Mouse (Mus musculus) hindbrain, embryonic 10.5 days (tissue): ENCODE measurements around the gene Adamtsl1. TPM values are rescaled to one million over a fixed set of nuclear protein-coding genes. Genes with fewer than 3 reads are reported as not detected.
A peak's percentile ranks its signal among the peaks of the same experiment; 100 is the strongest.

Experiments used
- DNase-seq: peaks from one replicate; pipeline ENCODE4 v3.0.0-alpha.2; 2017; ENCODE audit warnings: low spot score
- H3K27ac ChIP-seq: fragments of 300-500 bp; sonication (generic); 2 replicates; pipeline ENCODE4 v1.5.1; 2016; ENCODE audit warnings: mild to moderate bottlenecking, moderate library complexity
- H3K27me3 ChIP-seq: fragments of 300-500 bp; sonication (generic); 2 replicates; pipeline ENCODE4 v1.6.1; 2016; ENCODE audit warnings: mild to moderate bottlenecking; ENCODE audit not compliant: poor library complexity, insufficient read depth, severe bottlenecking
- H3K36me3 ChIP-seq: fragments of 300-500 bp; sonication (generic); 2 replicates; pipeline ENCODE4 v1.6.1; 2016; ENCODE audit warnings: mild to moderate bottlenecking, moderate library complexity
- H3K4me1 ChIP-seq: fragments of 300-500 bp; sonication (generic); replicated peaks from 2 replicates; pipeline ENCODE4 v1.6.1; 2016; ENCODE audit warnings: mild to moderate bottlenecking
- H3K4me3 ChIP-seq: fragments of 300-500 bp; sonication (generic); 2 replicates; pipeline ENCODE4 v1.5.1; 2016; ENCODE audit warnings: mild to moderate bottlenecking, moderate library complexity
- H3K9me3 ChIP-seq: fragments of 300-500 bp; sonication (generic); 2 replicates; pipeline ENCODE4 v1.6.1; 2016; ENCODE audit warnings: mild to moderate bottlenecking, moderate library complexity
- WGBS: fragments of 180-500 bp; shearing (Covaris S2); methylation state at CpG from one replicate; pipeline ENCODE4 v1.1.7; 2016; 5-methylcytosine and 5-hydroxymethylcytosine counted together
- polyA plus RNA-seq: library from polyadenylated mRNA; unstranded; fragments of >200 nt; fragmentation: Nextera tagmentation; extraction: Ambion mirVana; gene quantifications from 2 replicates; pipeline ENCODE4 v1.2.1, GENCODE M21; 2016

The Adamtsl1 gene
- polyA plus RNA-seq, 1 experiment from 2014 or later, result 6.2 TPM

GRCm38 (mm10) chr4:85976188-85976587 is 462.2 kb downstream of the Adamtsl1 start:
- Histone ChIP-seq H3K36me3 (no peaks in the 10 kb centered on the region), H3K4me3 (no peak overlapping the region), H3K27me3 (no peaks in the 10 kb centered on the region), H3K9me3 (no peaks in the 10 kb centered on the region), H3K4me1 (no peaks in the 10 kb centered on the region), H3K27ac (no peak overlapping the region)
- DNase-seq, result no peak
- whole genome bisulfite sequencing, result 86% methylated on average over 3 of the region's 3 CpGs

DNA sequence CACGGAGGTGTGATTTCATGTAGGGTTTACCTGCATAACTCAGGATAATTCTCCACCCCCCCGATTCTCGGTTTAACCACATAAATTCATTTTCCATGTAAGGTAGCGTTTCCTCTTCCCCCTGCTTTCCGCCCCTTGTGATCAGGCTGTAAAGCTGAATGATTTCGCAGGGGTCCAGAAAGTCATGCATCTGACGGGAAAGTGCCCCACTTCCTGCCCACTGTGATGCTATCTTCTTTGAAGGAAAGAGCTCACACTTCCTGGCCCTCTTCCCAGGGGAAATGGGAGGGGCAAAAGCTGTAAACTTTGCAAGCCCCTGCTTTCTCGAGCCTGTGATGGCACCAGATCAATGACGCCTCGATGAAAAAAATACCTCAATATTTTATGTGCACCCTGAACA is 465.2 kb downstream of the Adamtsl1 start:
- Histone ChIP-seq H3K4me1 (no peaks in the 10 kb centered on the region), H3K4me3 (no peak overlapping the region), H3K27me3 (no peaks in the 10 kb centered on the region), H3K36me3 (no peaks in the 10 kb centered on the region), H3K27ac (no peak overlapping the region), H3K9me3 (no peaks in the 10 kb centered on the region)
- WGBS, result 79% methylated on average over 10 of the region's 10 CpGs
- no peak for DNase-seq

GRCm38 (mm10) chr4:86006596-86006995 is 492.6 kb downstream of the Adamtsl1 start:
- 0 out of 2 replicates have a peak, but pooled peaks cover 4% of the 10 kb centered on the region for H3K4me1 ChIP-seq
- no peak for DNase-seq
- no peaks in the 10 kb centered on the region for H3K36me3 ChIP-seq
- 58% methylated on average over 5 of the region's 5 CpGs for WGBS
- no peaks in the 10 kb centered on the region for H3K27me3 ChIP-seq
- no peak overlapping the region for H3K27ac ChIP-seq
- no peaks in the 10 kb centered on the region for H3K9me3 ChIP-seq
- no peak overlapping the region for H3K4me3 ChIP-seq

- WGBS, result 91% methylated on average over 3 of the region's 3 CpGs
- H3K27me3 ChIP-seq, result no peaks in the 10 kb centered on the region
- H3K4me1 ChIP-seq, result no peaks in the 10 kb centered on the region
- no peak for DNase-seq
- H3K4me3 ChIP-seq, result no peak overlapping the region
- H3K27ac ChIP-seq, result no peak overlapping the region
- H3K36me3 ChIP-seq, result no peaks in the 10 kb centered on the region
- H3K9me3 ChIP-seq, result no peaks in the 10 kb centered on the region
Measured at GRCm38 (mm10) chr4:86013640-86014039, 499.7 kb downstream of the Adamtsl1 start.

DNA sequence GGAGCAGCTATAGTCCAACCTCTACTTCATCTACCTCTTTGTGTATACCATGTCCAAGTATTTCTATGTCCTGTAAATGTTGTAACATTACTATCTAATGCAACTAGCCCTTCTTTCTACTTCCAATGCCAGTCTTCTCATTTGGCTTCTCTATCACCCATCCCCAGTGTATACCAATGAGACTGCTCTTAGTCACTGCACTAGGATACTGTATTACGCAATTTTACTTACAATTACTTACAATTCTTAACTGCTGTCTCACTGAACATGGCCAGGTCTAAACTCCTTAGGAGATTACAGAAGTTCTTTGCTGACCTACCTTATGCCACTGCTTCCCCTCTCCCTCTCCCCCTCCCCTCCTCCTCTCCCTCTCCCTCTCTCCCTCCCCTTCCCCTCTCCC is 505.0 kb downstream of the Adamtsl1 start:
- no peak for DNase-seq
- WGBS, result 98% methylated on average over 1 of the region's 1 CpGs
- H3K4me1 ChIP-seq, result peaks cover 16% of the 10 kb centered on the region
- H3K27me3 ChIP-seq, result no peaks in the 10 kb centered on the region
- H3K36me3 ChIP-seq, result no peaks in the 10 kb centered on the region
- H3K9me3 ChIP-seq, result no peaks in the 10 kb centered on the region
- no peak overlapping the region for H3K4me3 ChIP-seq
- H3K27ac ChIP-seq, result no peak overlapping the region

- DNase-seq, result no peak
- Histone ChIP-seq H3K27me3 (no peaks in the 10 kb centered on the region), H3K4me1 (peaks cover 16% of the 10 kb centered on the region), H3K36me3 (no peaks in the 10 kb centered on the region), H3K9me3 (no peaks in the 10 kb centered on the region), H3K4me3 (no peak overlapping the region), H3K27ac (peak overlapping the region; percentile 40; the same call in 1 of the 2 replicates)
- WGBS, result 53% methylated on average over 4 of the region's 4 CpGs
Measured at GRCm38 (mm10) chr4:86019586-86019985, 505.6 kb downstream of the Adamtsl1 start.

GRCm38 (mm10) chr4:86020372-86021090 is 506.6 kb downstream of the Adamtsl1 start:
- Histone ChIP-seq H3K4me3 (no peak overlapping the region), H3K27ac (peak overlapping the region; percentile 78), H3K4me1 (peaks cover 16% of the 10 kb centered on the region), H3K36me3 (no peaks in the 10 kb centered on the region), H3K27me3 (no peaks in the 10 kb centered on the region), H3K9me3 (no peaks in the 10 kb centered on the region)
- peak; percentile 49 for DNase-seq
- WGBS, result 28% methylated on average over 10 of the region's 10 CpGs

- 64% methylated on average over 8 of the region's 8 CpGs for WGBS
- Histone ChIP-seq H3K9me3 (no peaks in the 10 kb centered on the region), H3K4me1 (peaks cover 13% of the 10 kb centered on the region), H3K4me3 (no peak overlapping the region), H3K27me3 (no peaks in the 10 kb centered on the region), H3K36me3 (no peaks in the 10 kb centered on the region), H3K27ac (no peak overlapping the region)
- no peak for DNase-seq
Measured at GRCm38 (mm10) chr4:86024573-86025160, 510.7 kb downstream of the Adamtsl1 start.

GRCm38 (mm10) chr4:86029486-86029885 is 515.5 kb downstream of the Adamtsl1 start:
- H3K27ac ChIP-seq, result no peak overlapping the region
- no peaks in the 10 kb centered on the region for H3K9me3 ChIP-seq
- H3K4me3 ChIP-seq, result no peak overlapping the region
- 87% methylated on average over 6 of the region's 6 CpGs for WGBS
- H3K36me3 ChIP-seq, result no peaks in the 10 kb centered on the region
- H3K27me3 ChIP-seq, result no peaks in the 10 kb centered on the region
- H3K4me1 ChIP-seq, result peaks cover 11% of the 10 kb centered on the region
- DNase-seq, result no peak

- DNase-seq, result no peak
- Histone ChIP-seq H3K27me3 (no peaks in the 10 kb centered on the region), H3K27ac (no peak overlapping the region), H3K4me3 (no peak overlapping the region), H3K4me1 (peaks cover 11% of the 10 kb centered on the region), H3K9me3 (no peaks in the 10 kb centered on the region), H3K36me3 (no peaks in the 10 kb centered on the region)
- whole genome bisulfite sequencing, result 66% methylated on average over 3 of the region's 3 CpGs
Measured at GRCm38 (mm10) chr4:86030208-86030607, 516.2 kb downstream of the Adamtsl1 start.

GRCm38 (mm10) chr4:86031041-86031440 is 517.1 kb downstream of the Adamtsl1 start:
- no peak for DNase-seq
- Histone ChIP-seq H3K27ac (no peak overlapping the region), H3K9me3 (no peaks in the 10 kb centered on the region), H3K4me3 (no peak overlapping the region), H3K36me3 (no peaks in the 10 kb centered on the region), H3K27me3 (no peaks in the 10 kb centered on the region), H3K4me1 (peaks cover 11% of the 10 kb centered on the region)
- 16% methylated on average over 8 of the region's 8 CpGs for WGBS

DNA sequence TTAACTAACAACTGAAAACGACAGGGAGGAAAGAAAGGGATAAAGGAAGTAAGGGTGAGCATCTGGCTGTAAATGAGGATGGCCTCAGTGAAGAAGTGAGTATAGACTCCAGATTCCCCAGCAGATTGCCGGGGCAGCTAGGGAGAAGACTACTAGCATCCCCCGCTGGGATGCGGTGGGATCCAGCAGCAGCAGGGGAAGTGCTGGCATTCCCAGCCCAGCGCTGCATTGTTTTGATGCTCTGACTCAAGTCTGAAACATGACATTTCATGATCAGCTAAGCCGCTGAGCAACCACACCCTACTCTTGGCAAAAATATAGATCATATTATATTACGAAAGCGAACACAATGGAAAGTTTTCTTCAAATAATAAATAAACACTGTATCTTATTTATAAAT is 526.9 kb downstream of the Adamtsl1 start:
- DNase-seq, result no peak
- Histone ChIP-seq H3K27me3 (no peaks in the 10 kb centered on the region), H3K4me1 (peaks cover 4% of the 10 kb centered on the region; the same call in 1 of the 2 replicates), H3K36me3 (no peaks in the 10 kb centered on the region), H3K9me3 (no peaks in the 10 kb centered on the region), H3K4me3 (no peak overlapping the region), H3K27ac (no peak overlapping the region)
- 37% methylated on average over 8 of the region's 8 CpGs for WGBS

GRCm38 (mm10) chr4:86045448-86045847 is 531.5 kb downstream of the Adamtsl1 start:
- no peak for DNase-seq
- no peak overlapping the region for H3K4me3 ChIP-seq
- no peaks in the 10 kb centered on the region for H3K36me3 ChIP-seq
- no peaks in the 10 kb centered on the region for H3K9me3 ChIP-seq
- peaks cover 4% of the 10 kb centered on the region; the same call in 1 of the 2 replicates for H3K4me1 ChIP-seq
- no peaks in the 10 kb centered on the region for H3K27me3 ChIP-seq
- H3K27ac ChIP-seq, result no peak overlapping the region
- WGBS, result 89% methylated on average over 6 of the region's 6 CpGs
